Mouse (Mus musculus) frontal cortex, adult (tissue): Measurements from ENCODE around the gene Rnf180.
A peak's percentile ranks its signal among the peaks of the same experiment; 100 is the strongest.

Experiments used
- ATAC-seq: cut with Nextera tagmentation; 2 replicates; pipeline ENCODE4 v1.9.2; 2017; ENCODE audit warnings: mild to moderate bottlenecking, moderate library complexity, mixed read lengths; ENCODE audit not compliant: low TSS enrichment

Rnf180 gene

DNA sequence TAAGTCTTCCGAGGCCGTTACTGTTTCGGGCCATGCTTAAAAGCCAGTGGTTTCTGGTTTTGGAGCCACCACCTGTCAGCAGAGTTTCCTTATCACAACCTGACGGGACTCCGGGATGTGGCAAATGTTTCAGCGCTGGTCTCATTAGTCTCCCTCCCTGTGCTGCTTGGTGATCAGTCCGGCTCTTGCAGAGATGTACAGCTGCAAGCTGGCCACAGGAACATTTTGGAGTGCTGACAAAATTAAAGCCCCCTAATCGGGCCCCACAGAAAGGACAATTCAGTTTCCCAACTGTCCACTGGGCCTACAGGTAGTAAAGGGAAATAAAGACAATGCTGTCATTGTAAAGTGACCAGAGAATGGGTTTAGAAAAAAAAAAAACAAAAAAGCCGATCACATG is 44.4 kb downstream of the Rnf180 start:
- ATAC-seq, result no peak

DNA sequence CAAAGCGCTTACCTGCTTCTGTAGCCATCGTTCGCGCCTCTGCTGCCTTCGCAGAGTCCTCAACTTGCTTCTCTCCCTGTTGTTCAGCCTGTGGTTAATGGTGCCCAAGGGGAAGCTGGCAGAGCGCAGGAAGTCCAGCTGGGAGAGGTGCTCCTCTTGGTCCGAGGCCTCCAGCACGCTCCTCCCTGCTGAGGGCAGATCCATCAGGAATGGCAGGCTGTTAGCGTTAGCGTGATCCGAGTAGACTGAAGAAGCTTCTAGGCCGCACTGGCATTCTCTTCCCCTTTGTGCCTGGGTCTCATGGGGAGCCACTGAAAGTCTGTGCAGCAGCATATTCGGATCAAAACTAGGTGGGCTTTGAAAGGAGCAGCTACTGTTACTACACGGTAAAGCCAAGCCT is 45.0 kb downstream of the Rnf180 start:
- ATAC-seq, result no peak

DNA sequence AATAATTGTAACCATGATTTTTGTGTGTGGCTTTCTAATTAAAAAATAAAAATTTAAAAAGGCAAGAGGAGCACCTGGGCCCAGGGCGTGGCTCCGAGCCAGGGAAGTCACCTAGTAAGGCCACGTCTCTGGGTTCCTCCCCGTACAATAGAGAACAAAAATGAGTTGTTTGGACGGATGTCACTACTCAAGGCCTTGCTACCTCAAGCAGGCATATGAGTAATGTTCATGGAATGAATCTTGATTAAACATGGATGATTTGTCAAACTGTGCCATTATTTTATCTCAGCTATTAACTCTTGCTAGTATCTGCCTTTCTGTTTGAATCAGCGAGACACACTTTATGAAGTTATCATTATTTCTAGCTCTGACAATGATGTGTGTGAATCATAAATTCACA is 46.9 kb downstream of the Rnf180 start:
- ATAC-seq, result no peak

- peak; percentile 65 for ATAC-seq
Measured at GRCm38 (mm10) chr13:105240810-105241209, 53.8 kb downstream of the Rnf180 start.

DNA sequence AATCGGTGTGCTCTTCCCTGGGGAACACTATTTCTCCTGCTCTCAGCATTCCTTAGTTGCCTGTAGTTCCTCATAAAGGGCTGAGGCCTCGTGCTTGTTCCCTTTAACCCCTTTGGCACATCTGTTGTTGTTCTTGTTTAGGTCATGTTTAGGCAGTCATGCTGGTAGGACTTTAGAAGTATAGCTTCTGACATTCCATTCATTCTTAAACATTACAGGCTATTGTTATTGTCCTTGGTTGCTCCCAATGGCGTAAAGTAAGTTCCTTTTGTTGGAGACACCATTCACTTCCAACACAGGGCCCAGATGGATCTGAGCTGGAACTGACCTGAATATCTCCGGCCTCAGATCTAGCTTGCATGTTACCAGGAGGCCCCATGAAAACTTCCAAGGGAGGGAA is 67.5 kb downstream of the Rnf180 start:
- ATAC-seq, result no peak

- no peak for ATAC-seq
Measured at GRCm38 (mm10) chr13:105224048-105224447, 70.6 kb downstream of the Rnf180 start.

GRCm38 (mm10) chr13:105223147-105223546 is 71.5 kb downstream of the Rnf180 start:
- ATAC-seq, result peak; percentile 95

- ATAC-seq, result no peak
Measured at GRCm38 (mm10) chr13:105222016-105222725, 72.4 kb downstream of the Rnf180 start.

GRCm38 (mm10) chr13:105210746-105211145 is 83.9 kb downstream of the Rnf180 start:
- no peak for ATAC-seq

GRCm38 (mm10) chr13:105203851-105204250 is 90.8 kb downstream of the Rnf180 start:
- ATAC-seq, result peak; percentile 85

- no peak for ATAC-seq
Measured at GRCm38 (mm10) chr13:105198658-105199057, 96.0 kb downstream of the Rnf180 start.

GRCm38 (mm10) chr13:105198028-105198427 is 96.6 kb downstream of the Rnf180 start:
- no peak for ATAC-seq

DNA sequence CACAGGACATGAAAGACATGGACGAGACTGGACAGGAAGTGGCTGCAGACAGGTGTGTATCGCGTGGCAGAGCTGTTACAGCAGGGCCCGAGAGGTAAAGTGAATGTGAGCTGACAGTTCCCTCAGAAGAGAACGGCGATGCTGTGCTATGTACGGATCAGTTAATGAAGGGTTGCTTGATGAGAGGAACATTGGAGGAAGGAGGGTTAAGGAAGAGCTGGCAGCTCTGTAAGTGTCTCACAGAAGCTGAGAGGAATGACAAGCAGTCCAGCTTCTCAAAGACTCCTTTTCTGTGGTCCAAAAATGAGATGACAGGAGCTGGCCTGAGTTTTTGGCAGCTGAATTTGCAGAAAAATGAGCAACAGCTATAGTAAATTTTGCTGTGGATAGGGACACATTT is 101.0 kb downstream of the Rnf180 start:
- ATAC-seq, result peak; percentile 73

DNA sequence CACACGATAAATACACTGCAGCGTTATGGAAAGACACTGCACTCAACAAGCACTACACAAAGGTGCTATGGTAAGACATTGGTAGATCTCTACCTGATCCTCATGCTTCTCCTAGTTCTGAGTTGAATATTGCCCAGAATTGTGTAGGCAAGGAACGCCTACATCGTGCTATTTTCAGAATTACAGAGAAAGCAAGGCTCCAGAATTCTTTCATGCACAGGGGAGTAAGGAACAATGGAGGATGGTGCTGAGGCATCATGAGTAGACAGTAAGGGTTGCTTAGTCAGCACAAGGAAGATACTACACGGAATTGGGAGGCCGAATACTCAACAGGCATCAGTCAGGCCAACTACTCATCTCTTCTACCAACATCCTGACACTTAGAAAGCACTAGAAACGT is 105.9 kb downstream of the Rnf180 start:
- peak; percentile 86 for ATAC-seq

DNA sequence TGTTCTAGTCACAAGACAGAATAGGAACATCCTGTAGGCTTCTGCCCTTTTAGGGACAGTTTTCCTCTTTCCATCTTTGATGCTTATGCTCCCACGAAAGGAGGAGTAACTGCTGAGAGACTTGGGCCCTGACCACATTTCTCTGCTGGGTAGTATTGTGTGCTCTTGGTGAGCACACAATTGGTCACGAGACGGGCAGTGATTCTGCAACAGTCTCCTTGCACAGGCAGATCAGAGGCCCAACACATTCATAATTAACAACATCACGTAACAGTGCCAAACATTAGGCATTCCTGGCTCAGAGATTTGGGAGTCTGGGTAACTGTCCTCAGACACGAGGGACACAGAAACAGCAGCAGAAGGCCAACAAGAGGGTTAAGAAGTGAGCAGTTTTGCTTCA is 113.8 kb downstream of the Rnf180 start:
- ATAC-seq, result no peak

- no peak for ATAC-seq
Measured at GRCm38 (mm10) chr13:105165441-105165840, 129.2 kb downstream of the Rnf180 start.

GRCm38 (mm10) chr13:105153955-105154354 is 140.7 kb downstream of the Rnf180 start:
- ATAC-seq, result peak; percentile 74

- no peak for ATAC-seq
Measured at GRCm38 (mm10) chr13:105150006-105150405, 144.6 kb downstream of the Rnf180 start.

GRCm38 (mm10) chr13:105147795-105148418 is 146.7 kb downstream of the Rnf180 start:
- no peak for ATAC-seq

- ATAC-seq, result no peak
Measured at GRCm38 (mm10) chr13:105146827-105147226, 147.8 kb downstream of the Rnf180 start.

DNA sequence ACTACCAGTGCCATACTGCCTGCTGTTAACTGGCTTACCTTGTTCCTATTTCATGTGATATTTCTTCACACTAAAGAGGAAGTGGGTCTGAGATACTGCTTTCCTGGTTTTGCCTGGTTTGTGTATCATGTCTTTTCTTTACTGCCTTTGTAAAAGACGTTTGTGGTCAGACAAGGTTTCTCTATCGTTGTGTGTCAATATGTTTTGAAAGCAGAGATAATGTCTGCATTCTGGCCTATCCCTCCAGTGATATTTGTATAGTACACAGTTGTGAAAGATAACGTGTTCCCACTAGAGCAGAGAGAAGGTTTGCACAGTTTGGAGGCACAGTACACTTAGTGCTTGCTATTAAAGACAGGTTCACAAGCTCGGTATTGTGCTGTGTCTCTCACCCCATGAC is 154.7 kb downstream of the Rnf180 start:
- no peak for ATAC-seq

- no peak for ATAC-seq
Measured at GRCm38 (mm10) chr13:105134397-105134796, 160.2 kb downstream of the Rnf180 start.

DNA sequence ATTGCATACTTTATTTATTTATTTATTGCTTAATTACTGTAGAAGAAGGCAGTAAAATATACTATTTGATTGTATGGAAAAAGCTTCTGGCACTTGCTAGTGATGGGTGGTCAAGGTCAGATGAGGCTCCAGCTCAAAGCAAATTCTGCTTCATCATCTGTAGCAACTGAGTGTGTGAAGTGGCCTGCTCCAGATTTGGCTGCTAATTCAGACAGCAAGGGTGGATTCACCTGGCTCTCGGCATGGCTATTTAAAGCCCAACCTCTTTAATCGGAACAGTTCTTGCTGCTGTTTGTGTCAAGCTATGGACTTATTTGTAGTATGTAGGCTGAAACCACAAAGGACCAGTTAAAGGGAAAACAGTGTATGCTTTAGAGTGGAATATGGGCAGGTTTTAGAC is 161.8 kb downstream of the Rnf180 start:
- ATAC-seq, result no peak

DNA sequence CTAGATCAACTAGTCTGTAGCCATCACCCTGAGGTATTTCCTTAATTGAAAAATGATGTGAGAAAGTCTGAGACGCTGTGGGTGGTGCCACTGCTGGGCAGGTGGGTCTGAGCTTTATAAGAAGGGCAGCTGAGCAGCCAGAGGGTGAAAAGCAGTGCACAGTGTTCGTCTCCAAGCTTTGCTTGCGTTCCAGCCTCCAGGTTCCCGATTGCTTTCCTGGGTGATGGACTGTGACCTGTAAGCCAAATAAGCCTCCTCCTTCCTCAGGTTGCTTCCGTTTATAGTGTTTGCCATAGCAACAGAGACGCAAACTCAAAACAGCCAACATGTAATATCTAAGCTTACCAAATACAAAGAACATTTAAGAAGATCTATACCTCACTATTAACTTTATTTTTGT is 162.2 kb downstream of the Rnf180 start:
- no peak for ATAC-seq
